Mouse (Mus musculus): Measurements from ENCODE around the gene Cib4.

- no peak for TF ChIP-seq CTCF (IDR thresholded peaks at IDR 0.05; ENCODE audit: borderline replicate concordance, insufficient read depth, low read length)
- TF ChIP-seq POLR2A (IDR thresholded peaks at IDR 0.05; ENCODE audit: low read depth, low read length), result no peak
These were observed 36.4 kb upstream of the Cib4 start for GRCm38 (mm10) chr5:30582017-30582416.
